Mouse (Mus musculus) spleen, postnatal 0 days (tissue): Measurements from ENCODE around the gene Gfod1. TPM values are rescaled to one million over a fixed set of nuclear protein-coding genes. Genes with fewer than 3 reads are reported as not detected.

Experiments
- polyA plus RNA-seq: library from polyadenylated mRNA; unstranded; fragments of >200 nt; fragmentation: Nextera tagmentation; extraction: Ambion mirVana; gene quantifications from 2 replicates; pipeline ENCODE4 v1.2.1, GENCODE M21; 2015

The Gfod1 gene
- 1.4 and 1.9 TPM in 2 replicates for polyA plus RNA-seq

DNA sequence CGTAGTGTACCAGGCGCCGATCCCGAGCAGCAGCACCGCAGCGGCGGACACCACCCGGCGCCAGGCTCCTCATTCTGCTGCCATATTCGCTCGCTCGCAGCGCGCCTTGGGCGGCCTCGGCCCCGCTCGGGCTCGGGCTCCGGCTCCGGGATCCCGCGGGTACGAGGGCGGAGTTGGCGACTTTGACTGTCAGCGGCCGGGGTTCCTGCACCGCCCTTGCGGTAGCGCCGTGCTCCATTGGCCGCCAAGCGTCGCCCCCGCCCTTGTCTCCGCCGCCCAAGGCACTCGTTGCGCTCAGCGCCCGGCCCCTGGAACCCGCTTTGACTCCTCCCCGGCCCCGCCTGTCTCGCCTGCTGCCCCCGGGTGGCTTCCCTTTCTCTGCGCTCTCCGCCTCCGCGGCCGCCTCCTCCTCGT lies at the start of gene Gfod1:
Gfod1 (minus strand) TSS at position 155 of the 414 bp plus-strand sequence.

DNA sequence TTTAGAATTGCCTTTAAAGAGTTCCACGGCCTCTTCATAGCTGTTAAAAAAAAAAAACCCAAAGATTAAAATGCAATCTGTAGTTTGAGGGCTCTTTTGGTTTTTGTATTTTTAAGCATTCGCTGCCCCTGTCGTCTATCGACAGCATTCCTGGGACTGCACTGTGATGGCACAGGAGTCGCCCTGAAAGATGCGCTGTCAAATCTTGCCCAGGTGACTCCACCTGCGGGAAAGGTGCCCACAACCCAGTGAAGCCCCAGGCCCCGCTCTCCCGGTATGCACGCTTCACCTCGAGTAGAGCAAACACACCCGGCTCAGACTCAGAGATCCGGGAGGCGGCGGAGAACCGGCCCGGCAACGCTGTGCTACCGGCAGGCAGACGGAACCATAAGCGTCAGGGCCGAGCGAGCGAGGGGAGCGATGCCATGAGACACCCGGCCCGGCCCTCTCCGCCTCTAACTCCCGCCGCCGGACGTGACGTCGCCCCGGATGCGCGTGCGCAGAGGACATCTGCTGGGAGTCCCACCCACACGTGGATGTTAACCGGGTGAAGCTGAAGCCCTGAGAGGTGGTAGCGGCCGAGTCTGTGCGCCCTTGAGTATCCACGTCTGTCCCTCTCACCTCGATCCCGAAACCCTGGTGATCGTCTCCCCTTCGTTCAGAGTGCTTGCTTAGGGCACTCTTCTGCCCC lies 132.8 kb downstream of the Gfod1 start, which contains the start of gene Tbc1d7:
Tbc1d7 (minus strand) TSS at position 482 of the 691 bp plus-strand sequence.

Other genes with a start within 250 kb of the Gfod1 start
- gene Tbc1d7, start 132.7 kb downstream of the Gfod1 start, polyA plus RNA-seq: 18.8 and 19.9 TPM in 2 replicates
- 5.6 and 6.7 TPM in 2 replicates for gene Sirt5, start 61.3 kb upstream of the Gfod1 start, polyA plus RNA-seq
- gene Nol7, start 94.2 kb upstream of the Gfod1 start, polyA plus RNA-seq: 165 and 173 TPM in 2 replicates
- gene Ranbp9, start 177.1 kb upstream of the Gfod1 start, polyA plus RNA-seq: 6.9 and 7.3 TPM in 2 replicates